In the genomic region with DNA sequence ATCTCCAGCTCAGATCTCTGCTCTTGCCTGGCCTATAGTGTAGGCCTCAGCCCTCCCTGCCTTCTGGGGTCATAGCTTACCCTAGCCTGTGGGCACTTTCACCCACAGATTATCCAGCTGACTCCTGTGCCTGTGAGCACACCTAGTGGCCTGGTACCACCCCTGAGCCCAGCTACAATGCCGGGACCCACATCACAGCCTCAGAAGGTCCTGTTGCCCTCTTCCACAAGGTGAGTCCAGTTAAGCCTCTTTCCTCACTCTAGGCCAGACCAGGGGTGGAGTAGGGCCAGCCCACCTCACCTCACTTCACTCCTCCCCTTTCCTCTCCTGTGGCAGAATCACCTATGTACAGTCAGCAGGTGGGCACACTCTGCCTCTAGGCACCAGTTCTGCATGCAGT, we compare ENCODE assay signal across 16 mouse cellular contexts. TPM values are rescaled to one million over a fixed set of nuclear protein-coding genes. Genes with fewer than 3 reads are reported as not detected.
DNase-seq lines count a peak whose midpoint lies in the region; ATAC-seq and TF ChIP-seq lines count a peak whose summit lies in the region.
"Had no signal": no experiment of that assay in that cellular context is flagged by ENCODE, and none has a peak within 500 bp of the region (broad histone marks: within the 10 kb centered on the region; RNA-seq: fewer than 3 reads in every experiment).

No protein-coding gene starts in this region.

- no peaks in the 10 kb centered on the region for H3K9me3 ChIP-seq in liver, embryonic 15.5 days (replicated peaks)
- 0 out of 2 replicates have a peak, but pooled peaks cover 4% of the 10 kb centered on the region for H3K9me3 ChIP-seq in liver, embryonic 12.5 days (replicated peaks)
- peaks cover 6% of the 10 kb centered on the region; the same call in 1 of the 2 replicates for H3K9me3 ChIP-seq in embryonic facial prominence, embryonic 14.5 days (ENCODE audit: control insufficient read depth, low read length)
- H3K9me3 ChIP-seq in stomach, embryonic 15.5 days = no peaks in the 10 kb centered on the region
- H3K9me3 ChIP-seq: heart, embryonic 13.5 days; hindbrain, embryonic 12.5 days; limb, embryonic 13.5 days; lung, embryonic 15.5 days had no signal

- H3K4me1 ChIP-seq in heart, adult 2 months (ENCODE audit: control insufficient read depth, insufficient read depth, low read length) = no peaks in the 10 kb centered on the region
- peaks cover 10% of the 10 kb centered on the region; the same call in 1 of the 2 replicates for H3K4me1 ChIP-seq in liver, embryonic 15.5 days (replicated peaks)
- 0 out of 2 replicates have a peak, but pooled peaks cover 10% of the 10 kb centered on the region for H3K4me1 ChIP-seq in liver, embryonic 12.5 days
- no peaks in the 10 kb centered on the region for H3K4me1 ChIP-seq in embryonic facial prominence, embryonic 14.5 days (ENCODE audit: control insufficient read depth, insufficient read depth, low read length)
- H3K4me1 ChIP-seq in stomach, embryonic 15.5 days = peaks cover 6% of the 10 kb centered on the region

- no peak for TF ChIP-seq CTCF in heart, adult 2 months (IDR thresholded peaks at IDR 0.05)

- ATAC-seq in liver, embryonic 15.5 days (ENCODE audit: insufficient read depth) = 0 out of 2 replicates have a peak, but pooled peaks have one; percentile 6
- ATAC-seq in liver, embryonic 12.5 days = no peak
- peak; percentile 8; the same call in 1 of the 2 replicates for ATAC-seq in embryonic facial prominence, embryonic 14.5 days (ENCODE audit: low read depth)
- ATAC-seq in stomach, embryonic 15.5 days (ENCODE audit: insufficient read depth, low FRiP score, low read depth) = 0 out of 2 replicates have a peak, but pooled peaks have one; percentile 3

- no peak overlapping the region for H3K27ac ChIP-seq in heart, adult 2 months
- no peak overlapping the region for H3K27ac ChIP-seq in liver, embryonic 15.5 days (replicated peaks)
- no peak overlapping the region for H3K27ac ChIP-seq in liver, embryonic 12.5 days
- H3K27ac ChIP-seq in embryonic facial prominence, embryonic 14.5 days (replicated peaks; ENCODE audit: low read depth, low read length) = no peak overlapping the region
- 0 out of 2 replicates have a peak overlapping the region, but pooled peaks have one; percentile 11 for H3K27ac ChIP-seq in stomach, embryonic 15.5 days
- H3K27ac ChIP-seq: limb, embryonic 13.5 days; lung, embryonic 15.5 days had no signal

- H3K4me3 ChIP-seq in heart, adult 2 months = no peak overlapping the region
- no peak overlapping the region for H3K4me3 ChIP-seq in liver, embryonic 15.5 days (replicated peaks)
- no peak overlapping the region for H3K4me3 ChIP-seq in liver, embryonic 12.5 days
- no peak overlapping the region for H3K4me3 ChIP-seq in embryonic facial prominence, embryonic 14.5 days (ENCODE audit: low read depth, low read length)
- H3K4me3 ChIP-seq in stomach, embryonic 15.5 days (replicated peaks) = no peak overlapping the region
- H3K4me3 ChIP-seq: heart, embryonic 13.5 days; hindbrain, embryonic 12.5 days; limb, embryonic 13.5 days; lung, embryonic 15.5 days; megakaryocyte, embryonic 14.5 days had no signal

- intact Hi-C loops in heart, adult 2 months (cut with DNase I) = no loop called here
- intact Hi-C loops in left cerebral cortex, postnatal 4 days (cut with DNase I) = no loop called here

- no peak for TF ChIP-seq EP300 in heart, adult 2 months (IDR thresholded peaks at IDR 0.05; ENCODE audit: insufficient read depth, low read depth, low read length)

- WGBS in heart, adult 2 months = 94% methylated on average over 1 of the region's 1 CpGs
- 100% methylated on average over 1 of the region's 1 CpGs for WGBS in liver, embryonic 15.5 days (ENCODE audit: insufficient replicate concordance)
- WGBS in liver, embryonic 12.5 days (ENCODE audit: insufficient replicate concordance) = 95% methylated on average over 1 of the region's 1 CpGs
- 91% methylated on average over 1 of the region's 1 CpGs for WGBS in embryonic facial prominence, embryonic 14.5 days
- WGBS in stomach, embryonic 15.5 days = 92% methylated on average over 1 of the region's 1 CpGs

- H3K36me3 ChIP-seq in heart, adult 2 months (ENCODE audit: control insufficient read depth, insufficient read depth, low read length) = no peaks in the 10 kb centered on the region
- H3K36me3 ChIP-seq in liver, embryonic 15.5 days (replicated peaks) = peaks cover 88% of the 10 kb centered on the region
- H3K36me3 ChIP-seq in liver, embryonic 12.5 days = peaks cover 97% of the 10 kb centered on the region
- H3K36me3 ChIP-seq in embryonic facial prominence, embryonic 14.5 days (ENCODE audit: control insufficient read depth, insufficient read depth, low read length) = peaks cover 100% of the 10 kb centered on the region
- H3K36me3 ChIP-seq in stomach, embryonic 15.5 days = peaks cover 86% of the 10 kb centered on the region

- TF ChIP-seq POLR2A in heart, adult 2 months (IDR thresholded peaks at IDR 0.05; ENCODE audit: insufficient read depth, low read depth, low read length) = no peak

- no peaks in the 10 kb centered on the region for H3K79me2 ChIP-seq in heart, adult 2 months (replicated peaks; ENCODE audit: control insufficient read depth, insufficient read depth, low read length)

- H3K9ac ChIP-seq in heart, adult 2 months (ENCODE audit: low read depth, low read length) = no peak overlapping the region
- no peak overlapping the region for H3K9ac ChIP-seq in liver, embryonic 15.5 days
- no peak overlapping the region for H3K9ac ChIP-seq in liver, embryonic 12.5 days
- H3K9ac ChIP-seq in embryonic facial prominence, embryonic 14.5 days (ENCODE audit: low read depth, low read length) = no peak overlapping the region
- H3K9ac ChIP-seq in stomach, embryonic 15.5 days = no peak overlapping the region
- H3K9ac ChIP-seq: heart, embryonic 13.5 days; limb, embryonic 13.5 days; lung, embryonic 15.5 days had no signal

- no peaks in the 10 kb centered on the region for H3K27me3 ChIP-seq in heart, adult 2 months (ENCODE audit: control insufficient read depth, insufficient read depth, low read length)
- no peaks in the 10 kb centered on the region for H3K27me3 ChIP-seq in liver, embryonic 15.5 days
- no peaks in the 10 kb centered on the region for H3K27me3 ChIP-seq in liver, embryonic 12.5 days (replicated peaks)
- H3K27me3 ChIP-seq in embryonic facial prominence, embryonic 14.5 days (replicated peaks; ENCODE audit: control insufficient read depth, insufficient read depth, low read length) = no peaks in the 10 kb centered on the region
- no peaks in the 10 kb centered on the region for H3K27me3 ChIP-seq in stomach, embryonic 15.5 days (replicated peaks)
- H3K27me3 ChIP-seq: heart, embryonic 13.5 days; hindbrain, embryonic 12.5 days; limb, embryonic 13.5 days; lung, embryonic 15.5 days; megakaryocyte, embryonic 14.5 days had no signal

- DNase-seq in heart, adult 11 months = peak; percentile 89
- no peak for DNase-seq in heart, adult 2 months
- no peak for DNase-seq in embryonic facial prominence, embryonic 14.5 days (ENCODE audit: low spot score)
- no peak for DNase-seq in left cerebral cortex, postnatal 4 days

- H3K4me2 ChIP-seq in liver, embryonic 15.5 days = no peak overlapping the region
- no peak overlapping the region for H3K4me2 ChIP-seq in liver, embryonic 12.5 days
- H3K4me2 ChIP-seq in embryonic facial prominence, embryonic 14.5 days (ENCODE audit: low read depth, low read length) = no peak overlapping the region
- H3K4me2 ChIP-seq in stomach, embryonic 15.5 days = no peak overlapping the region
- H3K4me2 ChIP-seq: heart, embryonic 13.5 days; hindbrain, embryonic 12.5 days; limb, embryonic 13.5 days; lung, embryonic 15.5 days had no signal

RNA-seq across cellular contexts. Expression of a gene that starts 7.3 kb away (rescaled TPM):
- total RNA-seq in heart, adult 2 months (2021) = 1 to 10 TPM; 2.4 to 3.1 TPM
- 6.6 and 9.3 TPM in 2 replicates for polyA plus RNA-seq in heart, adult 2 months (2012; rRNA removed)
- 25.7 and 26.1 TPM in 2 replicates for polyA plus RNA-seq in liver, embryonic 15.5 days (2015; fragmentation: Nextera tagmentation; extraction: Ambion mirVana)
- polyA plus RNA-seq in liver, embryonic 12.5 days (2016; fragmentation: Nextera tagmentation; extraction: Ambion mirVana) = 44.1 and 51.0 TPM in 2 replicates
- 173 and 200 TPM in 2 replicates for polyA plus RNA-seq in embryonic facial prominence, embryonic 14.5 days (2014; fragmentation: Nextera tagmentation; extraction: Ambion mirVana)
- 201 and 215 TPM in 2 replicates for polyA plus RNA-seq in stomach, embryonic 15.5 days (2015; fragmentation: Nextera tagmentation; extraction: Ambion mirVana)
- total RNA-seq in left cerebral cortex, postnatal 4 days (2021) = 100 to 1,000 TPM; 234 to 250 TPM

RNA-seq across cellular contexts. Expression of a gene that starts 10.7 kb away (rescaled TPM):
- not detected for total RNA-seq in heart, adult 2 months (2021)
- not detected in 2 replicates for polyA plus RNA-seq in heart, adult 2 months (2012; rRNA removed)
- 0.07 TPM in 1 of 2 replicates, not detected in the other for polyA plus RNA-seq in liver, embryonic 15.5 days (2015; fragmentation: Nextera tagmentation; extraction: Ambion mirVana)
- 0.10 and 0.14 TPM in 2 replicates for polyA plus RNA-seq in liver, embryonic 12.5 days (2016; fragmentation: Nextera tagmentation; extraction: Ambion mirVana)
- 0.77 and 1.3 TPM in 2 replicates for polyA plus RNA-seq in embryonic facial prominence, embryonic 14.5 days (2014; fragmentation: Nextera tagmentation; extraction: Ambion mirVana)
- polyA plus RNA-seq in stomach, embryonic 15.5 days (2015; fragmentation: Nextera tagmentation; extraction: Ambion mirVana) = 0.41 and 0.49 TPM in 2 replicates
- total RNA-seq in left cerebral cortex, postnatal 4 days (2021) = under 1 TPM; 0.52 to 0.87 TPM
- total RNA-seq: adrenal gland, postnatal 10 days; gastrocnemius, postnatal 36 days had no signal
- polyA plus RNA-seq: spleen, adult 2 months; urinary bladder, adult 2 months had no signal

RNA-seq across cellular contexts. Expression of a gene that starts 15.4 kb away (rescaled TPM):
- total RNA-seq in heart, adult 2 months (2021) = not detected
- 0.06 TPM in 1 of 2 replicates, not detected in the other for polyA plus RNA-seq in heart, adult 2 months (2012; rRNA removed)
- polyA plus RNA-seq in liver, embryonic 15.5 days (2015; fragmentation: Nextera tagmentation; extraction: Ambion mirVana) = 0.09 TPM in 1 of 2 replicates, not detected in the other
- 0.14 TPM in 2 replicates for polyA plus RNA-seq in liver, embryonic 12.5 days (2016; fragmentation: Nextera tagmentation; extraction: Ambion mirVana)
- polyA plus RNA-seq in embryonic facial prominence, embryonic 14.5 days (2014; fragmentation: Nextera tagmentation; extraction: Ambion mirVana) = 1.7 and 2.0 TPM in 2 replicates
- polyA plus RNA-seq in stomach, embryonic 15.5 days (2015; fragmentation: Nextera tagmentation; extraction: Ambion mirVana) = 1.4 and 1.6 TPM in 2 replicates
- total RNA-seq in left cerebral cortex, postnatal 4 days (2021) = 100 to 1,000 TPM in 1 of 2 experiments, 10 to 100 TPM in 1; 99.6 to 104 TPM
- total RNA-seq: gastrocnemius, postnatal 36 days had no signal
- polyA plus RNA-seq: spleen, adult 2 months had no signal

RNA-seq across cellular contexts. Expression of a gene that starts 23.0 kb away (rescaled TPM):
- 10 to 100 TPM; 62.8 to 62.9 TPM for total RNA-seq in heart, adult 2 months (2021)
- 37.7 and 41.6 TPM in 2 replicates for polyA plus RNA-seq in heart, adult 2 months (2012; rRNA removed)
- polyA plus RNA-seq in liver, embryonic 15.5 days (2015; fragmentation: Nextera tagmentation; extraction: Ambion mirVana) = 8.9 and 10.2 TPM in 2 replicates
- 17.0 TPM in 2 replicates for polyA plus RNA-seq in liver, embryonic 12.5 days (2016; fragmentation: Nextera tagmentation; extraction: Ambion mirVana)
- 48.8 and 49.0 TPM in 2 replicates for polyA plus RNA-seq in embryonic facial prominence, embryonic 14.5 days (2014; fragmentation: Nextera tagmentation; extraction: Ambion mirVana)
- 33.8 and 36.4 TPM in 2 replicates for polyA plus RNA-seq in stomach, embryonic 15.5 days (2015; fragmentation: Nextera tagmentation; extraction: Ambion mirVana)
- total RNA-seq in left cerebral cortex, postnatal 4 days (2021) = 100 to 1,000 TPM; 324 to 333 TPM

RNA-seq across cellular contexts. Expression of a gene that starts 26.5 kb away (rescaled TPM):
- 10 to 100 TPM; 28.9 to 31.7 TPM for total RNA-seq in heart, adult 2 months (2021)
- polyA plus RNA-seq in heart, adult 2 months (2012; rRNA removed) = 21.5 and 24.8 TPM in 2 replicates
- polyA plus RNA-seq in liver, embryonic 15.5 days (2015; fragmentation: Nextera tagmentation; extraction: Ambion mirVana) = 0.79 and 1.1 TPM in 2 replicates
- polyA plus RNA-seq in liver, embryonic 12.5 days (2016; fragmentation: Nextera tagmentation; extraction: Ambion mirVana) = 2.6 TPM in 2 replicates
- 15.4 and 15.8 TPM in 2 replicates for polyA plus RNA-seq in embryonic facial prominence, embryonic 14.5 days (2014; fragmentation: Nextera tagmentation; extraction: Ambion mirVana)
- polyA plus RNA-seq in stomach, embryonic 15.5 days (2015; fragmentation: Nextera tagmentation; extraction: Ambion mirVana) = 10.3 and 10.9 TPM in 2 replicates
- total RNA-seq in left cerebral cortex, postnatal 4 days (2021) = 10 to 100 TPM; 81.0 to 89.9 TPM
